Mouse (Mus musculus) brain, embryonic 18.5 days (tissue): Measurements from ENCODE around the gene Erp44.
A peak's percentile ranks its signal among the peaks of the same experiment; 100 is the strongest.

Experiments
- DNase-seq: peaks from one replicate; pipeline ENCODE4 v3.0.0-alpha.2; 2012; ENCODE audit warnings: low read depth, low spot score

Gene Erp44

GRCm38 (mm10) chr4:48279498-48280134 is at the start of gene Erp44, which contains the start of gene Invs:
Gene Erp44 (minus strand): TSS chr4:48279558.
Gene Invs (plus strand): TSS chr4:48279760.
- DNase-seq, result peak; percentile 97

- DNase-seq, result no peak
Observed at GRCm38 (mm10) chr4:48328042-48328441, 48.7 kb upstream of the Erp44 start.

GRCm38 (mm10) chr4:48327192-48327591 is 47.8 kb upstream of the Erp44 start:
- no peak for DNase-seq

GRCm38 (mm10) chr4:48322095-48322494 is 42.7 kb upstream of the Erp44 start:
- no peak for DNase-seq

GRCm38 (mm10) chr4:48321276-48321675 is 41.9 kb upstream of the Erp44 start:
- DNase-seq, result no peak

GRCm38 (mm10) chr4:48316036-48316435 is 36.7 kb upstream of the Erp44 start:
- no peak for DNase-seq

GRCm38 (mm10) chr4:48314814-48315213 is 35.5 kb upstream of the Erp44 start:
- no peak for DNase-seq

GRCm38 (mm10) chr4:48287086-48287757 is 7.9 kb upstream of the Erp44 start:
- DNase-seq, result peak; percentile 51

GRCm38 (mm10) chr4:48281121-48281520 is 1.8 kb upstream of the Erp44 start:
- no peak for DNase-seq

- DNase-seq, result no peak
Observed at GRCm38 (mm10) chr4:48278757-48279497, 431 bp downstream of the Erp44 start.

- DNase-seq, result no peak
Observed at GRCm38 (mm10) chr4:48277011-48277410, 2.3 kb downstream of the Erp44 start.

GRCm38 (mm10) chr4:48275736-48276135 is 3.6 kb downstream of the Erp44 start:
- no peak for DNase-seq

- DNase-seq, result no peak
Observed at GRCm38 (mm10) chr4:48273119-48273829, 6.1 kb downstream of the Erp44 start.

GRCm38 (mm10) chr4:48271838-48272237 is 7.5 kb downstream of the Erp44 start:
- DNase-seq, result no peak

GRCm38 (mm10) chr4:48270532-48270931 is 8.8 kb downstream of the Erp44 start:
- DNase-seq, result no peak

- DNase-seq, result no peak
Observed at GRCm38 (mm10) chr4:48268127-48268526, 11.2 kb downstream of the Erp44 start.

- no peak for DNase-seq
Observed at GRCm38 (mm10) chr4:48267683-48268082, 11.7 kb downstream of the Erp44 start.

GRCm38 (mm10) chr4:48258045-48258444 is 21.3 kb downstream of the Erp44 start:
- DNase-seq, result no peak

- no peak for DNase-seq
Observed at GRCm38 (mm10) chr4:48253266-48253665, 26.1 kb downstream of the Erp44 start.

GRCm38 (mm10) chr4:48244280-48244679 is 35.1 kb downstream of the Erp44 start:
- no peak for DNase-seq

- DNase-seq, result no peak
Observed at GRCm38 (mm10) chr4:48243737-48244136, 35.6 kb downstream of the Erp44 start.

GRCm38 (mm10) chr4:48242482-48242881 is 36.9 kb downstream of the Erp44 start:
- DNase-seq, result no peak
